1 mouse cellular context compared by ENCODE assay signal in genomic region chr6:83013444-83013843, GRCm38 (mm10).
A peak's percentile ranks its signal among the peaks of the same experiment; 100 is the strongest.
TF ChIP-seq lines count a peak whose summit lies in the region.

No protein-coding gene starts in this region.

TF ChIP-seq in CH12.LX, 34 proteins besides CTCF, POLR2A, EP300 and RAD21:
- TF ChIP-seq MAFK (IDR thresholded peaks at IDR 0.05; ENCODE audit: insufficient replicate concordance, low read length) (no peak), BHLHE40 (IDR thresholded peaks at IDR 0.05; ENCODE audit: low read depth, low read length) (peak; percentile 25; the same call in 1 of the 2 replicates), CHD2 (IDR thresholded peaks at IDR 0.05; ENCODE audit: low read length) (no peak), ETS1 (conservative IDR thresholded peaks at IDR 0.05; ENCODE audit: low read depth, low read length) (0 out of 2 replicates have a peak, but pooled peaks have one; percentile 23), MYC (IDR thresholded peaks at IDR 0.05; ENCODE audit: low read depth, low read length) (0 out of 2 replicates have a peak, but pooled peaks have one; percentile 22), POLR2AphosphoS2 (IDR thresholded peaks at IDR 0.05; ENCODE audit: low read depth, low read length) (no peak)
TF ChIP-seq in CH12.LX: peak in this region for 3.
